Mouse (Mus musculus): Measurements from ENCODE around the gene Cyb561d2.
"Not testable (repeated sequence)": the region's sequence is repeated elsewhere in the genome, so short reads cannot be mapped to it uniquely, and the experiment has no call there.

Gene Cyb561d2

GRCm38 (mm10) chr9:107541474-107542351, at the start of gene Cyb561d2, which contains the start of gene Nprl2:
TSS of gene Cyb561d2 (minus strand) at chr9:107542193.
TSS of gene Nprl2 (plus strand) at chr9:107542226.
- peak; percentile 90 to 93 for DNase-seq (ENCODE audit: low spot score in 2 of 2)

GRCm38 (mm10) chr9:107590773-107591060, 48.7 kb upstream of the Cyb561d2 start:
- DNase-seq (ENCODE audit: low spot score in 2 of 2): no peak

GRCm38 (mm10) chr9:107590058-107590772, 48.2 kb upstream of the Cyb561d2 start:
- DNase-seq (ENCODE audit: low spot score in 2 of 2): no peak

GRCm38 (mm10) chr9:107587833-107588639, 46.0 kb upstream of the Cyb561d2 start:
- no peak for DNase-seq (ENCODE audit: low spot score in 2 of 2)

GRCm38 (mm10) chr9:107586974-107587832, 45.2 kb upstream of the Cyb561d2 start, which contains the start of gene Ifrd2:
TSS of gene Ifrd2 (plus strand) at chr9:107587642.
- peak; percentile 93 to 98 for DNase-seq (ENCODE audit: low spot score in 2 of 2)

- DNase-seq (ENCODE audit: low spot score in 2 of 2): no peak
These were observed 44.5 kb upstream of the Cyb561d2 start for GRCm38 (mm10) chr9:107586504-107586903.

GRCm38 (mm10) chr9:107583174-107583573, 41.2 kb upstream of the Cyb561d2 start:
- DNase-seq (ENCODE audit: low spot score in 2 of 2): no peak

GRCm38 (mm10) chr9:107582509-107583062, 40.6 kb upstream of the Cyb561d2 start:
- no peak for DNase-seq (ENCODE audit: low spot score in 2 of 2)

- DNase-seq (ENCODE audit: low spot score in 2 of 2): no peak
These were observed 39.6 kb upstream of the Cyb561d2 start for GRCm38 (mm10) chr9:107581584-107581983.

- DNase-seq (ENCODE audit: low spot score in 2 of 2): peak; percentile 82 to 83
These were observed 38.7 kb upstream of the Cyb561d2 start, which contains the start of gene Hyal3 for GRCm38 (mm10) chr9:107580501-107581317. TSS of gene Hyal3 (plus strand) at chr9:107580818.

GRCm38 (mm10) chr9:107579023-107579900, 37.3 kb upstream of the Cyb561d2 start:
- no peak for DNase-seq (ENCODE audit: low spot score in 2 of 2)

GRCm38 (mm10) chr9:107578587-107578986, 36.6 kb upstream of the Cyb561d2 start, which contains the start of gene Naa80:
TSS of gene Naa80 (plus strand) at chr9:107578887.
- DNase-seq (ENCODE audit: low spot score in 2 of 2): no peak

- DNase-seq (ENCODE audit: low spot score in 2 of 2): no peak
These were observed 35.9 kb upstream of the Cyb561d2 start for GRCm38 (mm10) chr9:107577871-107578270.

- DNase-seq (ENCODE audit: low spot score in 2 of 2): no peak
These were observed 34.5 kb upstream of the Cyb561d2 start, which contains the start of gene Hyal1 for GRCm38 (mm10) chr9:107576357-107577107. TSS of gene Hyal1 (plus strand) at chr9:107576927.

- no peak for DNase-seq (ENCODE audit: low spot score in 2 of 2)
These were observed 33.8 kb upstream of the Cyb561d2 start for GRCm38 (mm10) chr9:107575579-107576356.

- DNase-seq (ENCODE audit: low spot score in 2 of 2): not testable (repeated sequence)
These were observed 31.8 kb upstream of the Cyb561d2 start for GRCm38 (mm10) chr9:107573774-107574173.

GRCm38 (mm10) chr9:107572327-107572662, 30.3 kb upstream of the Cyb561d2 start:
- no peak for DNase-seq (ENCODE audit: low spot score in 2 of 2)
